Mouse (Mus musculus): ENCODE results near the gene Slc25a10.
"Not testable (repeated sequence)": the region's sequence is repeated elsewhere in the genome, so short reads cannot be mapped to it uniquely, and the experiment has no call there.

DNA sequence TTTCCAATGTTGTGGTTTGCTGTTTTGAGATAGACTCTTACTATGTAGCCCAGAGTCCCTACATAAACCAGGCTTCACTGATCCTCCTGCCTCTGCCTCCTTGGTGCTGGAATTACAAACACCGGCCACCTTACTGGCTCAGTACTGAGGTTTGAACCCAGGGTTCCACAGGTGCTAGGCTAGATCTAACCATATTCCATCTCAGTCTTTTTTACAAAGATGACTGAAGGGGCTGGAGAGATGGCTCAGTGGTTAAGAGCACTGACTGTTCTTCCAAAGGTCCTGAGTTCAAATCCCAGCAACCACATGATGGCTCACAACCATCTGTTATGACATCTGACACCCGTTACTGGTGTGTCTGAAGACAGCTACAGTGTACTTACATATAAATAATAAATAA lies 22.6 kb downstream of the Slc25a10 start:
- TF ChIP-seq POLR2A (IDR thresholded peaks at IDR 0.05; ENCODE audit: low read depth, low read length); CTCF (IDR thresholded peaks at IDR 0.05; ENCODE audit: extremely low read depth, insufficient read length, insufficient replicate concordance, low read depth, low read length): not testable (repeated sequence)

All from small intestine, adult 2 months (tissue).